Mouse (Mus musculus): ENCODE data around the gene Fam222a.

- no peak for TF ChIP-seq CTCF (IDR thresholded peaks at IDR 0.05; ENCODE audit: low read depth)
- no peak for TF ChIP-seq EP300 (optimal IDR thresholded peaks at IDR 0.05)
Measured at GRCm38 (mm10) chr5:114591151-114591561, 23.3 kb downstream of the Fam222a start.
